Mouse (Mus musculus) heart, postnatal 0 days (tissue): ENCODE data around the gene Gbf1. TPM values are rescaled to one million over a fixed set of nuclear protein-coding genes. Genes with fewer than 3 reads are reported as not detected.

Source experiments
- ATAC-seq: fragments of 200-750 bp; cut with Nextera tagmentation; 2 replicates; pipeline ENCODE4 v1.8.0; 2017; ENCODE audit warnings: low read depth, moderate number of reproducible peaks, moderate library complexity; ENCODE audit not compliant: insufficient read depth
- DNase-seq: peaks from one replicate; pipeline ENCODE4 v3.0.0-alpha.2; 2016; ENCODE audit warnings: low spot score
- H3K27ac ChIP-seq: fragments of 300-500 bp; sonication (generic); 2 replicates; pipeline ENCODE4 v1.5.1; 2014; ENCODE audit warnings: low read depth, mild to moderate bottlenecking
- H3K27me3 ChIP-seq: fragments of 300-500 bp; sonication (generic); 2 replicates; pipeline ENCODE4 v1.6.1; 2014; ENCODE audit warnings: low read length, mixed read lengths; ENCODE audit not compliant: control insufficient read depth, insufficient read depth
- H3K36me3 ChIP-seq: fragments of 300-500 bp; sonication (generic); replicated peaks from 2 replicates; pipeline ENCODE4 v1.6.1; 2014; ENCODE audit warnings: low read length, mixed read lengths; ENCODE audit not compliant: control insufficient read depth, insufficient read depth
- H3K4me1 ChIP-seq: fragments of 300-500 bp; sonication (generic); 2 replicates; pipeline ENCODE4 v1.6.1; 2014; ENCODE audit warnings: antibody characterized with exemption; ENCODE audit not compliant: control insufficient read depth, insufficient read depth
- H3K4me2 ChIP-seq: fragments of 300-500 bp; sonication (generic); 2 replicates; pipeline ENCODE4 v1.6.1; 2014; ENCODE audit warnings: low read depth, mild to moderate bottlenecking, low read length, moderate library complexity
- H3K4me3 ChIP-seq: fragments of 300-500 bp; sonication (generic); 2 replicates; pipeline ENCODE4 v1.5.1; 2014; ENCODE audit warnings: low read depth, low read length
- H3K9ac ChIP-seq: fragments of 300-500 bp; sonication (generic); replicated peaks from 2 replicates; pipeline ENCODE4 v1.6.1; 2014; ENCODE audit warnings: low read depth, low read length, mixed read lengths
- H3K9me3 ChIP-seq: fragments of 300-500 bp; sonication (generic); replicated peaks from 2 replicates; pipeline ENCODE4 v1.6.1; 2016; ENCODE audit warnings: low read length; ENCODE audit not compliant: control insufficient read depth
- CTCF ChIP-seq: IDR thresholded peaks from 2 replicates; pipeline ENCODE4 v1.5.1; 2016; ENCODE audit warnings: antibody characterized with exemption, control low read depth, low read depth
- EP300 ChIP-seq: IDR thresholded peaks from 2 replicates; pipeline ENCODE4 v1.6.1; 2016; ENCODE audit warnings: antibody characterized with exemption, low read depth
- WGBS: fragments of 180-500 bp; shearing (Covaris S2); extraction: QIAGEN DNeasy Blood & Tissue Kit; methylation state at CpG from one replicate; pipeline ENCODE4 v1.1.7; 2014; 5-methylcytosine and 5-hydroxymethylcytosine counted together
- polyA plus RNA-seq: library from polyadenylated mRNA; unstranded; fragments of >200 nt; fragmentation: Nextera tagmentation; extraction: Ambion mirVana; gene quantifications from 2 replicates; pipeline ENCODE4 v1.2.1, GENCODE M21; 2015
- total RNA-seq: library from RNA; depleted of rRNA; stranded (reverse); fragments of >200 nt; gene quantifications from 2 replicates; pipeline ENCODE4 v1.2.3, GENCODE M21; 2014; ENCODE audit warnings: low replicate concordance

The Gbf1 gene
- total and polyA plus RNA-seq, 2 experiments from 2014 or later, result 27.5 to 39.7 TPM

DNA sequence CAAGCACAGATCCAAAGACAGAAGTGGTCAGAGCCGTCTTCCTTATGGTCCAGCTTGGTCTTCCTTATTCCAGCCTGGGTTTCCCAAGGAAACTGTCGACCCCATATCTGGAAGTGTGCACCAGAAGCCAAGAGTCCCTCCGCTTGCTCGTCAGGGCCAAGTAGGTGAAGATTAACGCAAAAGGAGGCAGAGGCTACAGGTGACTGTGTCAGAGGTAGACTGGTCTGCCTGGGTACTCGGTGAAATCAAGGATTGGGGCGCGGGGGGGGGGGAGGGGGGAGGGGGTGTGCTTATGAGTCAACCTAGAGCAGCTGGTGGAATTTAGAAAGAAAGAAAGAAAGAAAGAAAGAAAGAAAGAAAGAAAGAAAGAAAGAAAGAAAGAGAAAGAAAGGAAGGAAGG is 21.0 kb upstream of the Gbf1 start:
- TF ChIP-seq EP300, result no peak
- Histone ChIP-seq H3K27ac (no peak overlapping the region), H3K9me3 (no peaks in the 10 kb centered on the region), H3K27me3 (peaks cover 41% of the 10 kb centered on the region), H3K4me2 (peak overlapping the region; percentile 60), H3K36me3 (no peaks in the 10 kb centered on the region), H3K9ac (no peak overlapping the region), H3K4me1 (peaks cover 12% of the 10 kb centered on the region; the same call in 1 of the 2 replicates), H3K4me3 (peak overlapping the region; percentile 32)
- 6% methylated on average over 6 of the region's 8 CpGs for WGBS
- ATAC-seq, result no peak
- DNase-seq, result no peak

- peaks cover 16% of the 10 kb centered on the region for H3K4me1 ChIP-seq
- peak; percentile 50 for ATAC-seq
- no peaks in the 10 kb centered on the region for H3K9me3 ChIP-seq
- H3K9ac ChIP-seq, result no peak within 1 kb of the TSS
- 3% methylated on average over 31 of the region's 31 CpGs for WGBS
- H3K4me2 ChIP-seq, result peak within 1 kb of the TSS; percentile 60
- no peak for DNase-seq
- no peak for TF ChIP-seq CTCF
- no peak for TF ChIP-seq EP300
- peaks cover 47% of the 10 kb centered on the region for H3K27me3 ChIP-seq
- no peaks in the 10 kb centered on the region for H3K36me3 ChIP-seq
- no peak within 1 kb of the TSS for H3K27ac ChIP-seq
- peak within 1 kb of the TSS; percentile 32 for H3K4me3 ChIP-seq
Observed at GRCm38 (mm10) chr19:46131694-46132525, 20.4 kb upstream of the Gbf1 start, which contains the start of gene Elovl3. Elovl3 (plus strand) TSS chr19:46131897.

- ATAC-seq (no peak), DNase-seq (no peak)
- no peaks in the 10 kb centered on the region for H3K9me3 ChIP-seq
- peaks cover 53% of the 10 kb centered on the region for H3K27me3 ChIP-seq
- H3K4me3 ChIP-seq, result no peak overlapping the region
- WGBS, result 37% methylated on average over 6 of the region's 6 CpGs
- H3K36me3 ChIP-seq, result no peaks in the 10 kb centered on the region
- peaks cover 21% of the 10 kb centered on the region for H3K4me1 ChIP-seq
- H3K27ac ChIP-seq, result no peak overlapping the region
- H3K4me2 ChIP-seq, result no peak overlapping the region
- no peak overlapping the region for H3K9ac ChIP-seq
- TF ChIP-seq EP300, result no peak
- no peak for TF ChIP-seq CTCF
Observed at GRCm38 (mm10) chr19:46132577-46132976, 19.7 kb upstream of the Gbf1 start.

- Histone ChIP-seq H3K36me3 (no peaks in the 10 kb centered on the region), H3K9ac (no peak overlapping the region; the same call in 1 of the 2 replicates), H3K4me1 (peaks cover 21% of the 10 kb centered on the region), H3K4me2 (peak overlapping the region; percentile 100), H3K27ac (no peak overlapping the region), H3K9me3 (no peaks in the 10 kb centered on the region), H3K4me3 (peak overlapping the region; percentile 61), H3K27me3 (peaks cover 64% of the 10 kb centered on the region)
- peak; percentile 69 for ATAC-seq
- DNase-seq, result peak; percentile 76
- peak; percentile 98 for TF ChIP-seq CTCF
- TF ChIP-seq EP300, result no peak
- WGBS, result under 1% methylated on average over 12 of the region's 12 CpGs
Observed at GRCm38 (mm10) chr19:46135297-46135696, 17.0 kb upstream of the Gbf1 start.

DNA sequence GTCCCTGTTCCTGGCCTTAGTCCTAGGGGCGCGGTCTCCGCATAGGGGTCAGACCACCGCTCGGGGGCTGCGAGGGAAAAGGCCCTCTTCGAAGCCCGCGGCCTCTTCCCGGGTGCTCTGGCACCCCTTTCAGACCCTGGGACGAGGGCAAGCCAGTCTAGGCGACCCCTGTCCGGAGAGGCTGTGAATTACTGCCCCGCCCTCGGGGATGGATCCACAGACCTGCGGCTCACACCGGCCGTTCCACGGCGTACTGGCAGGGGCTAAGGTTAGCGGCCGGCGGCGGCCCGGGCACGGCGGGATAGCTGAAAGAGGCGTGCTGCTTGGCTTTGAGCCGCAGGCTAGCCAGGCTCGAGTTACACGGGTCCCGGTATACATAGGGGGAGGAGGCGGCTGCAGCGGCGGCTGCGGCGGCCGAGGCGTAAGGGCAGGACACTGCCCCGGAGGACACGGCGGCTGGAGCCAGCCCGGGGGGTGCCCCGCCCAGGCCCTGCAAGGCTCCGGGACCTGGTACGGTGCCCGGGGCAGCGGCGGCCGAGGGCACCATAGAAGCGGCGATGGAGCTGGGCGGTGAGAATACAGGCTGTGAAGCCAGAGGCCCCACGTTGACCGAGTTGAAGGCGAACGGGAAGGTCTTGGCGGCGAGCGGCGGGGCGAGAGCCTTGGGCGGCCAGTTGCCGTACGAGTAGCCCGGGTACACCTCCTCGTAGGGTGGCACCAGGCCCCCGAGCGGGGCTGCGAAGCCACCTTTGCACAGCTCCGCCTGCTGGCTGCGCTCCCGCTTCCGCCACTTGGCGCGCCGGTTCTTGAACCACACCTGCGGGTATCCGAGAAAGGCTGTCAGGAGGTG is 16.3 kb upstream of the Gbf1 start:
- Histone ChIP-seq H3K4me1 (peaks cover 26% of the 10 kb centered on the region), H3K9ac (peak overlapping the region; percentile 12; the same call in 1 of the 2 replicates), H3K27me3 (peaks cover 63% of the 10 kb centered on the region), H3K36me3 (no peaks in the 10 kb centered on the region), H3K9me3 (no peaks in the 10 kb centered on the region), H3K27ac (no peak overlapping the region), H3K4me2 (peak overlapping the region; percentile 100), H3K4me3 (peak overlapping the region; percentile 61)
- under 1% methylated on average over 79 of the region's 79 CpGs for WGBS
- no peak for DNase-seq
- no peak for TF ChIP-seq EP300
- TF ChIP-seq CTCF, result peak; percentile 13; the same call in 1 of the 2 replicates
- peak; percentile 55 for ATAC-seq
